Mouse (Mus musculus): ENCODE measurements around the gene Cstb. TPM values are rescaled to one million over a fixed set of nuclear protein-coding genes. Genes with fewer than 3 reads are reported as not detected.
A peak's percentile ranks its signal among the peaks of the same experiment; 100 is the strongest.

The Cstb gene
- total and polyA plus RNA-seq, 3 experiments: 71.9 to 76.7 TPM; not detected in 1

DNA sequence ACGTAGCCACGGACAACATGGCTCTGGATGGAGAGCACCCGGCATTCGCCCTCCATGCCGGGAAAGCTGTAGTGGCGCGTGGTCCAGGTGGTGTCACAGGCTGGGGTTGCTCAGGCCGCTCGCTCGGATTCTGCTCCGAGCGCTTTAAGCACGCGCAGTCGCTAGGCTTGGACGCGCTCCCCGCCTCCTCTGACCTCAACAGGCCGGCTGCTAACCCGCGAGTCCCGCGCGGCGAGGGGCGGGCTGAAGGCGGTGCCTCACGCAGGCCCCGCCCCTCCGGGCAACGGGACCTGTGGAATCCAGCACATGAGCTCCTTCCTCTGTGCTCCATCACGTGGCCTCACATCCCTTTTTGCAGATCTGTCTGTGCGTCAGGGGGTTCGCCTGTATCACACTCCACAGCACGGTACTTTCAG, 39.3 kb downstream of the Cstb start, which contains the start of gene Pdxk (continued):
- TF ChIP-seq MAFK (IDR thresholded peaks at IDR 0.05; ENCODE audit: borderline replicate concordance, low read depth, low read length) (no peak), CTCF (IDR thresholded peaks at IDR 0.05 in 2 of 3, conservative IDR thresholded peaks at IDR 0.05 in 1 of 3; ENCODE audit: control insufficient read depth in 1 of 3, insufficient read depth in 1 of 3, low read depth in 2 of 3, low read length in 3 of 3, poor library complexity in 1 of 3, severe bottlenecking in 1 of 3) (no peak), GATA1 (IDR thresholded peaks at IDR 0.05; ENCODE audit: low read depth, low read length) (no peak), TAL1 (IDR thresholded peaks at IDR 0.05; ENCODE audit: low read length) (no peak), POLR2A (IDR thresholded peaks at IDR 0.05; ENCODE audit: control insufficient read depth in 1 of 2, insufficient read depth in 1 of 2, low read depth in 1 of 2, low read length in 2 of 2, poor library complexity in 1 of 2) (peak; percentile 82 to 91), ZKSCAN1 (IDR thresholded peaks at IDR 0.05; ENCODE audit: low read depth, low read length) (no peak), SIN3A (IDR thresholded peaks at IDR 0.05; ENCODE audit: low read length) (peak; percentile 80; the same call in 1 of the 2 replicates), EP300 (IDR thresholded peaks at IDR 0.05; ENCODE audit: low read depth in 1 of 2, low read length in 2 of 2) (no peak), CHD2 (IDR thresholded peaks at IDR 0.05; ENCODE audit: low read length) (no peak), E2F4 (IDR thresholded peaks at IDR 0.05; ENCODE audit: borderline replicate concordance, low read depth, low read length) (no peak), ELF1 (IDR thresholded peaks at IDR 0.05; ENCODE audit: low read depth, low read length) (peak; percentile 11; the same call in 1 of the 2 replicates), RAD21 (IDR thresholded peaks at IDR 0.05; ENCODE audit: low read depth, low read length) (no peak)

- Histone ChIP-seq H3K27ac (ENCODE audit: control insufficient read depth, low read depth, low read length) (peak overlapping the region; percentile 96), H3K9me3 (replicated peaks; ENCODE audit: insufficient read depth, low read length) (no peaks in the 10 kb centered on the region), H3K4me3 (ENCODE audit: control insufficient read depth in 1 of 2, insufficient read depth in 1 of 2, low read depth in 2 of 2, low read length in 2 of 2) (peak overlapping the region; percentile 39 to 57), H3K79me2 (ENCODE audit: control insufficient read depth, insufficient read depth, low read length, poor library complexity) (peaks cover 32% of the 10 kb centered on the region), H3K36me3 (ENCODE audit: control insufficient read depth in 1 of 2, insufficient read depth in 2 of 2, low read length in 2 of 2) (peaks cover 0 to 11% of the 10 kb centered on the region in 2 experiments; a peak in 2 of 4 replicates), H3K4me1 (ENCODE audit: control insufficient read depth in 1 of 2, insufficient read depth in 2 of 2, low read length in 2 of 2) (peaks cover 5 to 20% of the 10 kb centered on the region in 2 experiments), H3K9ac (ENCODE audit: control insufficient read depth, low read depth, low read length, poor library complexity, severe bottlenecking) (peak overlapping the region; percentile 76), H3K27me3 (ENCODE audit: control insufficient read depth in 1 of 2, insufficient read depth in 2 of 2, low read length in 2 of 2) (no peaks in the 10 kb centered on the region)
- DNase-seq (ENCODE audit: low read depth, low spot score): peak; percentile 91
- TF ChIP-seq POLR2A (IDR thresholded peaks at IDR 0.05; ENCODE audit: control insufficient read depth in 1 of 2, insufficient read depth in 1 of 2, low read depth in 1 of 2, low read length in 2 of 2, poor library complexity in 1 of 2): peak in 1 of 2 experiments; percentile 47; a peak in 1 of 4 replicates
- no peak for TF ChIP-seq MAFK (IDR thresholded peaks at IDR 0.05; ENCODE audit: borderline replicate concordance, low read depth, low read length)
- no peak; the same call in none of the 2 replicates for TF ChIP-seq ZMIZ1 (IDR thresholded peaks at IDR 0.05; ENCODE audit: low read depth, low read length)
- TF ChIP-seq USF2 (IDR thresholded peaks at IDR 0.05; ENCODE audit: borderline replicate concordance in 1 of 2, insufficient read depth in 1 of 2, low read depth in 1 of 2, low read length in 2 of 2): no peak
- peak; percentile 76 for TF ChIP-seq TBP (IDR thresholded peaks at IDR 0.05; ENCODE audit: low read depth, low read length)
- TF ChIP-seq RCOR1 (IDR thresholded peaks at IDR 0.05; ENCODE audit: low read depth, low read length): 0 out of 2 replicates have a peak, but pooled peaks have one; percentile 24
- no peak for TF ChIP-seq USF1 (IDR thresholded peaks at IDR 0.05; ENCODE audit: low read depth, low read length)
- 0 out of 2 replicates have a peak, but pooled peaks have one; percentile 80 for TF ChIP-seq MAZ (IDR thresholded peaks at IDR 0.05; ENCODE audit: low read depth, low read length)
- TF ChIP-seq GABPA (IDR thresholded peaks at IDR 0.05; ENCODE audit: low read depth, low read length): no peak
- no peak for TF ChIP-seq POLR2AphosphoS5 (IDR thresholded peaks at IDR 0.05; ENCODE audit: borderline replicate concordance, low read depth, low read length)
- peak; percentile 47; the same call in 1 of the 2 replicates for TF ChIP-seq TCF12 (IDR thresholded peaks at IDR 0.05; ENCODE audit: low read depth, low read length)
- no peak for TF ChIP-seq CHD2 (IDR thresholded peaks at IDR 0.05; ENCODE audit: low read length)
- 0 out of 2 replicates have a peak, but pooled peaks have one; percentile 4 for TF ChIP-seq POLR2AphosphoS2 (IDR thresholded peaks at IDR 0.05; ENCODE audit: low read length)
- no peak for TF ChIP-seq MAX (IDR thresholded peaks at IDR 0.05; ENCODE audit: low read length)
- TF ChIP-seq UBTF (IDR thresholded peaks at IDR 0.05; ENCODE audit: borderline replicate concordance, insufficient read depth, low read depth, low read length): no peak
- no peak for TF ChIP-seq MXI1 (IDR thresholded peaks at IDR 0.05; ENCODE audit: low read depth, low read length)
- no peak; the same call in 1 of the 2 replicates for TF ChIP-seq KAT2A (conservative IDR thresholded peaks at IDR 0.05; ENCODE audit: low read depth, low read length)
- TF ChIP-seq HCFC1 (IDR thresholded peaks at IDR 0.05; ENCODE audit: low read depth, low read length): peak; percentile 61
- TF ChIP-seq TAL1 (IDR thresholded peaks at IDR 0.05; ENCODE audit: low read length): no peak
- peak; percentile 66 to 79 for TF ChIP-seq EP300 (IDR thresholded peaks at IDR 0.05; ENCODE audit: low read depth in 1 of 2, low read length in 2 of 2)
- TF ChIP-seq E2F4 (IDR thresholded peaks at IDR 0.05; ENCODE audit: borderline replicate concordance, low read depth, low read length): no peak
- TF ChIP-seq BHLHE40 (IDR thresholded peaks at IDR 0.05; ENCODE audit: borderline replicate concordance, low read depth, low read length): peak; percentile 32; the same call in 1 of the 2 replicates
- no peak for TF ChIP-seq ZNF384 (IDR thresholded peaks at IDR 0.05; ENCODE audit: low read depth, low read length)
- no peak for TF ChIP-seq MEF2A (IDR thresholded peaks at IDR 0.05; ENCODE audit: extremely low read depth, insufficient replicate concordance, low read depth, low read length, poor library complexity, severe bottlenecking)
- peak; percentile 62 for TF ChIP-seq ETS1 (IDR thresholded peaks at IDR 0.05; ENCODE audit: low read depth, low read length)
- TF ChIP-seq ZKSCAN1 (IDR thresholded peaks at IDR 0.05; ENCODE audit: low read depth, low read length): no peak
- TF ChIP-seq RAD21 (IDR thresholded peaks at IDR 0.05; ENCODE audit: low read depth, low read length): no peak
- no peak for TF ChIP-seq JUND (IDR thresholded peaks at IDR 0.05; ENCODE audit: low read depth, low read length)
These were observed 40.0 kb downstream of the Cstb start for GRCm38 (mm10) chr10:78465472-78465871.
